Mouse (Mus musculus): ENCODE measurements at regions not wholly inside any gene's neighbourhood (a gene's known extent, or its start where the extent isn't known, plus 50 kb on each side); places are given as distances from the start of the nearest gene placed in this dataset.

- no peak for TF ChIP-seq POLR2A (IDR thresholded peaks at IDR 0.05; ENCODE audit: low read depth, low read length)
- TF ChIP-seq CTCF (IDR thresholded peaks at IDR 0.05; ENCODE audit: borderline replicate concordance, insufficient read depth, low read length), result no peak
- H3K4me3 ChIP-seq (ENCODE audit: insufficient read depth, low read length), result no peak overlapping the region
- no peak overlapping the region for H3K27ac ChIP-seq (ENCODE audit: insufficient read depth, low read length)
- no peaks in the 10 kb centered on the region for H3K4me1 ChIP-seq (ENCODE audit: control insufficient read depth, insufficient read depth, low read length)
Observed at GRCm38 (mm10) chr16:93459497-93460240, 144.2 kb downstream of the Setd4 start.

- Histone ChIP-seq H3K27ac (ENCODE audit: insufficient read depth, low read length) (no peak overlapping the region), H3K4me1 (ENCODE audit: control insufficient read depth, insufficient read depth, low read length) (no peaks in the 10 kb centered on the region), H3K4me3 (ENCODE audit: insufficient read depth, low read length) (no peak overlapping the region)
- TF ChIP-seq CTCF (IDR thresholded peaks at IDR 0.05; ENCODE audit: borderline replicate concordance, insufficient read depth, low read length) (no peak), POLR2A (IDR thresholded peaks at IDR 0.05; ENCODE audit: low read depth, low read length) (no peak)
Observed at GRCm38 (mm10) chr16:93458598-93459496, 145.0 kb downstream of the Setd4 start.

GRCm38 (mm10) chr16:93458011-93458585, 145.8 kb downstream of the Setd4 start:
- TF ChIP-seq POLR2A (IDR thresholded peaks at IDR 0.05; ENCODE audit: low read depth, low read length) (no peak), CTCF (IDR thresholded peaks at IDR 0.05; ENCODE audit: borderline replicate concordance, insufficient read depth, low read length) (no peak)
- Histone ChIP-seq H3K4me1 (ENCODE audit: control insufficient read depth, insufficient read depth, low read length) (no peaks in the 10 kb centered on the region), H3K27ac (ENCODE audit: insufficient read depth, low read length) (no peak overlapping the region), H3K4me3 (ENCODE audit: insufficient read depth, low read length) (no peak overlapping the region)

- Histone ChIP-seq H3K4me3 (ENCODE audit: insufficient read depth, low read length) (no peak overlapping the region), H3K27ac (ENCODE audit: insufficient read depth, low read length) (no peak overlapping the region), H3K4me1 (ENCODE audit: control insufficient read depth, insufficient read depth, low read length) (no peaks in the 10 kb centered on the region)
- TF ChIP-seq CTCF (IDR thresholded peaks at IDR 0.05; ENCODE audit: borderline replicate concordance, insufficient read depth, low read length) (no peak), POLR2A (IDR thresholded peaks at IDR 0.05; ENCODE audit: low read depth, low read length) (no peak)
Observed at GRCm38 (mm10) chr16:93456706-93457425, 147.0 kb downstream of the Setd4 start.

GRCm38 (mm10) chr16:93454080-93454997, 149.5 kb downstream of the Setd4 start:
- no peak overlapping the region for H3K4me3 ChIP-seq (ENCODE audit: insufficient read depth, low read length)
- TF ChIP-seq CTCF (IDR thresholded peaks at IDR 0.05; ENCODE audit: borderline replicate concordance, insufficient read depth, low read length), result peak; percentile 79
- no peak for TF ChIP-seq POLR2A (IDR thresholded peaks at IDR 0.05; ENCODE audit: low read depth, low read length)
- H3K4me1 ChIP-seq (ENCODE audit: control insufficient read depth, insufficient read depth, low read length), result no peaks in the 10 kb centered on the region
- H3K27ac ChIP-seq (ENCODE audit: insufficient read depth, low read length), result no peak overlapping the region

- TF ChIP-seq POLR2A (IDR thresholded peaks at IDR 0.05; ENCODE audit: low read depth, low read length) (no peak), CTCF (IDR thresholded peaks at IDR 0.05; ENCODE audit: borderline replicate concordance, insufficient read depth, low read length) (no peak)
- Histone ChIP-seq H3K4me3 (ENCODE audit: insufficient read depth, low read length) (no peak overlapping the region), H3K4me1 (ENCODE audit: control insufficient read depth, insufficient read depth, low read length) (no peaks in the 10 kb centered on the region), H3K27ac (ENCODE audit: insufficient read depth, low read length) (no peak overlapping the region)
Observed at GRCm38 (mm10) chr16:93453056-93453455, 150.8 kb downstream of the Setd4 start.

- Histone ChIP-seq H3K4me3 (ENCODE audit: insufficient read depth, low read length) (no peak overlapping the region), H3K4me1 (ENCODE audit: control insufficient read depth, insufficient read depth, low read length) (no peaks in the 10 kb centered on the region), H3K27ac (ENCODE audit: insufficient read depth, low read length) (no peak overlapping the region)
- TF ChIP-seq POLR2A (IDR thresholded peaks at IDR 0.05; ENCODE audit: low read depth, low read length), result no peak
- no peak for TF ChIP-seq CTCF (IDR thresholded peaks at IDR 0.05; ENCODE audit: borderline replicate concordance, insufficient read depth, low read length)
Observed at GRCm38 (mm10) chr16:93450896-93451295, 153.0 kb downstream of the Setd4 start.

GRCm38 (mm10) chr16:93449925-93450324, 153.9 kb downstream of the Setd4 start:
- no peak overlapping the region for H3K27ac ChIP-seq (ENCODE audit: insufficient read depth, low read length)
- no peak overlapping the region for H3K4me3 ChIP-seq (ENCODE audit: insufficient read depth, low read length)
- H3K4me1 ChIP-seq (ENCODE audit: control insufficient read depth, insufficient read depth, low read length), result no peaks in the 10 kb centered on the region
- TF ChIP-seq CTCF (IDR thresholded peaks at IDR 0.05; ENCODE audit: borderline replicate concordance, insufficient read depth, low read length) (no peak), POLR2A (IDR thresholded peaks at IDR 0.05; ENCODE audit: low read depth, low read length) (no peak)

Data from embryonic fibroblast, embryonic 13.5 days (primary cell).